Mouse (Mus musculus): ENCODE measurements around the gene Cdt1.
"Not testable (repeated sequence)": the region's sequence is repeated elsewhere in the genome, so short reads cannot be mapped to it uniquely, and the experiment has no call there.

The Cdt1 gene

GRCm38 (mm10) chr8:122550234-122550994 is 17.4 kb upstream of the Cdt1 start:
- no peak for DNase-seq (ENCODE audit: low spot score in 2 of 2)

- DNase-seq (ENCODE audit: low spot score in 2 of 2) = no peak
Observed at GRCm38 (mm10) chr8:122550995-122551264, 16.9 kb upstream of the Cdt1 start.

GRCm38 (mm10) chr8:122551265-122552051 is 16.4 kb upstream of the Cdt1 start, which contains the start of gene Piezo1:
Gene Piezo1, minus strand, starts transcription at chr8:122551329.
- peak; percentile 80 to 83 for DNase-seq (ENCODE audit: low spot score in 2 of 2)

GRCm38 (mm10) chr8:122554786-122555185 is 13.0 kb upstream of the Cdt1 start:
- DNase-seq (ENCODE audit: low spot score in 2 of 2) = peak; percentile 36 to 76

GRCm38 (mm10) chr8:122556030-122557009 is 11.5 kb upstream of the Cdt1 start:
- no peak for DNase-seq (ENCODE audit: low spot score in 2 of 2)

GRCm38 (mm10) chr8:122557248-122558038 is 10.4 kb upstream of the Cdt1 start:
- no peak for DNase-seq (ENCODE audit: low spot score in 2 of 2)

- no peak for DNase-seq (ENCODE audit: low spot score in 2 of 2)
Observed at GRCm38 (mm10) chr8:122558671-122559349, 9.0 kb upstream of the Cdt1 start.

- DNase-seq (ENCODE audit: low spot score in 2 of 2) = no peak
Observed at GRCm38 (mm10) chr8:122561199-122561598, 6.6 kb upstream of the Cdt1 start.

- no peak for DNase-seq (ENCODE audit: low spot score in 2 of 2)
Observed at GRCm38 (mm10) chr8:122564363-122565352, 3.2 kb upstream of the Cdt1 start.

- DNase-seq (ENCODE audit: low spot score in 2 of 2) = no peak
Observed at GRCm38 (mm10) chr8:122566766-122567165, 1.0 kb upstream of the Cdt1 start.

- no peak for DNase-seq (ENCODE audit: low spot score in 2 of 2)
Observed at GRCm38 (mm10) chr8:122568109-122568504, 292 bp downstream of the Cdt1 start.

- no peak for DNase-seq (ENCODE audit: low spot score in 2 of 2)
Observed at GRCm38 (mm10) chr8:122568881-122569309, 1.1 kb downstream of the Cdt1 start.

GRCm38 (mm10) chr8:122569329-122569728 is 1.5 kb downstream of the Cdt1 start:
- DNase-seq (ENCODE audit: low spot score in 2 of 2) = no peak

GRCm38 (mm10) chr8:122569996-122570395 is 2.2 kb downstream of the Cdt1 start:
- no peak for DNase-seq (ENCODE audit: low spot score in 2 of 2)

GRCm38 (mm10) chr8:122571153-122571552 is 3.3 kb downstream of the Cdt1 start:
- no peak for DNase-seq (ENCODE audit: low spot score in 2 of 2)

- DNase-seq (ENCODE audit: low spot score in 2 of 2) = no peak
Observed at GRCm38 (mm10) chr8:122571750-122572267, 4.0 kb downstream of the Cdt1 start.

- no peak for DNase-seq (ENCODE audit: low spot score in 2 of 2)
Observed at GRCm38 (mm10) chr8:122572751-122573150, 4.9 kb downstream of the Cdt1 start.

GRCm38 (mm10) chr8:122573176-122573575 is 5.4 kb downstream of the Cdt1 start:
- DNase-seq (ENCODE audit: low spot score in 2 of 2) = not testable (repeated sequence)

GRCm38 (mm10) chr8:122573577-122573976 is 5.8 kb downstream of the Cdt1 start:
- DNase-seq (ENCODE audit: low spot score in 2 of 2) = no peak

All from frontal cortex, postnatal 36 days (tissue).